Mouse (Mus musculus): ENCODE measurements around the gene Fosl1. TPM values are rescaled to one million over a fixed set of nuclear protein-coding genes. Genes with fewer than 3 reads are reported as not detected.
"Not testable (repeated sequence)": the region's sequence is repeated elsewhere in the genome, so short reads cannot be mapped to it uniquely, and the experiment has no call there.

Gene Fosl1
- total RNA-seq, 1 experiment: 3.0 TPM

GRCm38 (mm10) chr19:5486771-5487170 is 39.4 kb downstream of the Fosl1 start:
- TF ChIP-seq CHD2 (IDR thresholded peaks at IDR 0.05; ENCODE audit: low read depth, low read length) (no peak), HCFC1 (IDR thresholded peaks at IDR 0.05; ENCODE audit: borderline replicate concordance, insufficient read depth, low read length) (no peak), ZC3H11A (IDR thresholded peaks at IDR 0.05; ENCODE audit: borderline replicate concordance, low read depth, low read length) (no peak), MAFK (IDR thresholded peaks at IDR 0.05; ENCODE audit: insufficient read depth, low read depth, low read length) (no peak), ZNF384 (IDR thresholded peaks at IDR 0.05; ENCODE audit: low read depth, low read length) (no peak)
- Histone ChIP-seq H3K36me3 (ENCODE audit: control insufficient read depth, insufficient read depth, low read length, poor library complexity, severe bottlenecking) (peaks cover 32% of the 10 kb centered on the region), H3K9me3 (ENCODE audit: control insufficient read depth, insufficient read depth, low read depth, low read length) (no peaks in the 10 kb centered on the region), H3K9ac (ENCODE audit: insufficient read depth, low read depth, low read length, poor library complexity, severe bottlenecking) (no peak overlapping the region), H3K4me3 (ENCODE audit: insufficient read depth in 1 of 2, low read depth in 1 of 2, low read length in 2 of 2, poor library complexity in 1 of 2, severe bottlenecking in 1 of 2) (no peak overlapping the region), H3K4me1 (ENCODE audit: control insufficient read depth in 2 of 2, insufficient read depth in 2 of 2, low read length in 2 of 2, poor library complexity in 1 of 2) (peaks cover 2 to 5% of the 10 kb centered on the region in 2 experiments; a peak in 1 of 4 replicates), H3K27ac (ENCODE audit: insufficient read depth, low read depth, low read length, poor library complexity, severe bottlenecking) (no peak overlapping the region)
- no peak for DNase-seq (ENCODE audit: low read depth, low spot score)
- in situ Hi-C loops (cut with MboI; ENCODE audit: low sequenced_read_pairs in 2 of 2, unreplicated experiment in 2 of 2): no loop called here

DNA sequence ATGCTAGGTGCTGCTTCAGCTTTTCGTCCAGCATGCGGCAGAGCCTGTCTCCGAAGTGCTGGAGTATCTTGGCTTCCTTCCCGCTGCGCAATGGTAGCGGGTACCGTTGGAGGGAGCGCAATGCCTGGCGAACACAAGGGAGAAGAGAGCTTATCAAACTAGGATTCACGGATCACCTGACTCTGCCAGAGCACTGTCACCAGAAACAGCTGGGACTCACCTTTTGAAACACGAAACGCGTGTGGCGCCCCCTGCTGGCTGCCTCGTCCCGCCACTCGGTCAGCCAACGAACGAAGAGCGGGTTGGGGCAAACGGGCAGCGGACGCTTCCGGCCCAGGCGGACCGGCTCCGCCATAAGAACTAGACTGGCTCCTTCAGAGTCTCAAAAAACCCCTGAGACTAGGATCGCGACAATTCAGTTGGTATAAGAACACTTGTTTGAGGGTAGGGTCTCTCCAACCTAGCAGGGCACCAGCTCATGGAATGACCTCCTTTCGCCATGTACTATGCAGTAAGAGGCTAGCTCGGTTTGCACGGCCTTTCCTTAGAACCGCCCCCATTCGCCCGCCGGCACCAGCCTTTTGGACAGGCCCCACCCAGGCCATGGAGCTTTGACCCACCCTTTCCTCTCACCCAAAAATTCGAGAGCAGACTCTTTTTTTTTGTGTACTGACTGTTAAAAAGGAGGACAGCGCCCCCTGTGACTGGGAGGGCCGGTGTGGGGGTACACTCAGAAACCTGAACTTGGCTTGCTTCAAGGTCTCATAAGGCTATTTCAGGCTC is 40.6 kb downstream of the Fosl1 start, which contains the start of gene Mus81:
TSS of gene Mus81 (minus strand) at position 635 of the 783 bp plus-strand sequence.
- DNase-seq (ENCODE audit: low read depth, low spot score): peak; percentile 97
- H3K9ac ChIP-seq (ENCODE audit: insufficient read depth, low read depth, low read length, poor library complexity, severe bottlenecking): peak within 1 kb of the TSS; percentile 86
- H3K27ac ChIP-seq (ENCODE audit: insufficient read depth, low read depth, low read length, poor library complexity, severe bottlenecking): peak within 1 kb of the TSS; percentile 87
- TF ChIP-seq ZNF384 (IDR thresholded peaks at IDR 0.05; ENCODE audit: low read depth, low read length): peak; percentile 88
- peak; percentile 63 for TF ChIP-seq HCFC1 (IDR thresholded peaks at IDR 0.05; ENCODE audit: borderline replicate concordance, insufficient read depth, low read length)
- peak; percentile 44; the same call in 1 of the 2 replicates for TF ChIP-seq ZC3H11A (IDR thresholded peaks at IDR 0.05; ENCODE audit: borderline replicate concordance, low read depth, low read length)
- TF ChIP-seq MAFK (IDR thresholded peaks at IDR 0.05; ENCODE audit: insufficient read depth, low read depth, low read length): no peak; the same call in 1 of the 2 replicates
- no peak for TF ChIP-seq CHD2 (IDR thresholded peaks at IDR 0.05; ENCODE audit: low read depth, low read length)
- H3K4me1 ChIP-seq (ENCODE audit: control insufficient read depth in 2 of 2, insufficient read depth in 2 of 2, low read length in 2 of 2, poor library complexity in 1 of 2): peaks cover 4 to 9% of the 10 kb centered on the region in 2 experiments; a peak in 2 of 4 replicates
- H3K4me3 ChIP-seq (ENCODE audit: insufficient read depth in 1 of 2, low read depth in 1 of 2, low read length in 2 of 2, poor library complexity in 1 of 2, severe bottlenecking in 1 of 2): peak within 1 kb of the TSS; percentile 74 to 89
- peaks cover 34% of the 10 kb centered on the region for H3K36me3 ChIP-seq (ENCODE audit: control insufficient read depth, insufficient read depth, low read length, poor library complexity, severe bottlenecking)
- in situ Hi-C loops (cut with MboI; ENCODE audit: low sequenced_read_pairs in 2 of 2, unreplicated experiment in 2 of 2): no loop called here
- H3K9me3 ChIP-seq (ENCODE audit: control insufficient read depth, insufficient read depth, low read depth, low read length): no peaks in the 10 kb centered on the region

GRCm38 (mm10) chr19:5488878-5489571 is 41.7 kb downstream of the Fosl1 start:
- Histone ChIP-seq H3K9me3 (ENCODE audit: control insufficient read depth, insufficient read depth, low read depth, low read length) (no peaks in the 10 kb centered on the region), H3K27ac (ENCODE audit: insufficient read depth, low read depth, low read length, poor library complexity, severe bottlenecking) (peak overlapping the region; percentile 87), H3K36me3 (ENCODE audit: control insufficient read depth, insufficient read depth, low read length, poor library complexity, severe bottlenecking) (peaks cover 36% of the 10 kb centered on the region), H3K4me3 (ENCODE audit: insufficient read depth in 1 of 2, low read depth in 1 of 2, low read length in 2 of 2, poor library complexity in 1 of 2, severe bottlenecking in 1 of 2) (peak overlapping the region; percentile 64 to 89), H3K9ac (ENCODE audit: insufficient read depth, low read depth, low read length, poor library complexity, severe bottlenecking) (peak overlapping the region; percentile 86), H3K4me1 (ENCODE audit: control insufficient read depth in 2 of 2, insufficient read depth in 2 of 2, low read length in 2 of 2, poor library complexity in 1 of 2) (peaks cover 4 to 13% of the 10 kb centered on the region in 2 experiments; a peak in 3 of 4 replicates)
- TF ChIP-seq HCFC1 (IDR thresholded peaks at IDR 0.05; ENCODE audit: borderline replicate concordance, insufficient read depth, low read length) (peak; percentile 79), ZC3H11A (IDR thresholded peaks at IDR 0.05; ENCODE audit: borderline replicate concordance, low read depth, low read length) (no peak), ZNF384 (IDR thresholded peaks at IDR 0.05; ENCODE audit: low read depth, low read length) (no peak), MAFK (IDR thresholded peaks at IDR 0.05; ENCODE audit: insufficient read depth, low read depth, low read length) (no peak; the same call in 1 of the 2 replicates)
- DNase-seq (ENCODE audit: low read depth, low spot score): peak; percentile 98
- in situ Hi-C loops (cut with MboI; ENCODE audit: low sequenced_read_pairs in 2 of 2, unreplicated experiment in 2 of 2): no loop called here

- DNase-seq (ENCODE audit: low read depth, low spot score); H3K9ac ChIP-seq (ENCODE audit: insufficient read depth, low read depth, low read length, poor library complexity, severe bottlenecking); H3K9me3 ChIP-seq (ENCODE audit: control insufficient read depth, insufficient read depth, low read depth, low read length); in situ Hi-C loops (cut with MboI; ENCODE audit: low sequenced_read_pairs in 2 of 2, unreplicated experiment in 2 of 2): not testable (repeated sequence)
- H3K36me3 ChIP-seq (ENCODE audit: control insufficient read depth, insufficient read depth, low read length, poor library complexity, severe bottlenecking): peaks cover 38% of the 10 kb centered on the region
- H3K4me3 ChIP-seq (ENCODE audit: insufficient read depth in 1 of 2, low read depth in 1 of 2, low read length in 2 of 2, poor library complexity in 1 of 2, severe bottlenecking in 1 of 2): peak overlapping the region; percentile 14 to 95; a peak in 3 of 4 replicates
- peak overlapping the region; percentile 28; the same call in 1 of the 2 replicates for H3K27ac ChIP-seq (ENCODE audit: insufficient read depth, low read depth, low read length, poor library complexity, severe bottlenecking)
- H3K4me1 ChIP-seq (ENCODE audit: control insufficient read depth in 2 of 2, insufficient read depth in 2 of 2, low read length in 2 of 2, poor library complexity in 1 of 2): peaks cover 4 to 16% of the 10 kb centered on the region in 2 experiments; a peak in 3 of 4 replicates
These were observed 42.4 kb downstream of the Fosl1 start for GRCm38 (mm10) chr19:5489721-5490120.

Measured in ES-E14 (cell line).